Mouse (Mus musculus): Measurements from ENCODE around the gene Lhx5. TPM values are rescaled to one million over a fixed set of nuclear protein-coding genes. Genes with fewer than 3 reads are reported as not detected.

Gene Lhx5
- polyA plus RNA-seq, 1 experiment from 2014 or later = 22.7 TPM

GRCm38 (mm10) chr5:120473361-120473760 is 41.9 kb downstream of the Lhx5 start:
- Histone ChIP-seq H3K4me1 (replicated peaks; ENCODE audit: control insufficient read depth, insufficient read depth, low read length) (no peaks in the 10 kb centered on the region), H3K27me3 (ENCODE audit: control insufficient read depth, insufficient read depth, low read length) (no peaks in the 10 kb centered on the region), H3K27ac (ENCODE audit: low read depth, low read length) (no peak overlapping the region), H3K4me2 (ENCODE audit: low read depth, low read length, severe bottlenecking) (no peak overlapping the region), H3K4me3 (ENCODE audit: low read depth, low read length) (no peak overlapping the region), H3K36me3 (ENCODE audit: control insufficient read depth, insufficient read depth, low read length) (no peaks in the 10 kb centered on the region), H3K9ac (ENCODE audit: low read length) (no peak overlapping the region), H3K9me3 (ENCODE audit: control insufficient read depth, low read length) (no peaks in the 10 kb centered on the region)
- 96% methylated on average over 2 of the region's 2 CpGs for WGBS
- ATAC-seq (replicated peaks; ENCODE audit: low FRiP score) (no peak), DNase-seq (ENCODE audit: low spot score) (no peak)

GRCm38 (mm10) chr5:120475861-120476260 is 44.4 kb downstream of the Lhx5 start:
- ATAC-seq (replicated peaks; ENCODE audit: low FRiP score) (no peak), DNase-seq (ENCODE audit: low spot score) (no peak)
- WGBS = 55% methylated on average over 8 of the region's 8 CpGs
- H3K9ac ChIP-seq (ENCODE audit: low read length) = no peak overlapping the region
- no peaks in the 10 kb centered on the region for H3K27me3 ChIP-seq (ENCODE audit: control insufficient read depth, insufficient read depth, low read length)
- no peaks in the 10 kb centered on the region for H3K9me3 ChIP-seq (ENCODE audit: control insufficient read depth, low read length)
- H3K27ac ChIP-seq (ENCODE audit: low read depth, low read length) = no peak overlapping the region
- H3K4me3 ChIP-seq (ENCODE audit: low read depth, low read length) = no peak overlapping the region
- H3K4me2 ChIP-seq (ENCODE audit: low read depth, low read length, severe bottlenecking) = 0 out of 2 replicates have a peak overlapping the region, but pooled peaks have one; percentile 24
- no peaks in the 10 kb centered on the region for H3K36me3 ChIP-seq (ENCODE audit: control insufficient read depth, insufficient read depth, low read length)
- no peaks in the 10 kb centered on the region for H3K4me1 ChIP-seq (replicated peaks; ENCODE audit: control insufficient read depth, insufficient read depth, low read length)

GRCm38 (mm10) chr5:120476296-120476695 is 44.8 kb downstream of the Lhx5 start, which contains the start of gene Sds:
Sds (plus strand) TSS chr5:120476526.
- no peak within 1 kb of the TSS for H3K4me3 ChIP-seq (ENCODE audit: low read depth, low read length)
- H3K9me3 ChIP-seq (ENCODE audit: control insufficient read depth, low read length) = no peaks in the 10 kb centered on the region
- no peak for ATAC-seq (replicated peaks; ENCODE audit: low FRiP score)
- H3K4me1 ChIP-seq (replicated peaks; ENCODE audit: control insufficient read depth, insufficient read depth, low read length) = no peaks in the 10 kb centered on the region
- 0 out of 2 replicates have a peak within 1 kb of the TSS, but pooled peaks have one; percentile 24 for H3K4me2 ChIP-seq (ENCODE audit: low read depth, low read length, severe bottlenecking)
- H3K36me3 ChIP-seq (ENCODE audit: control insufficient read depth, insufficient read depth, low read length) = no peaks in the 10 kb centered on the region
- 12% methylated on average over 13 of the region's 13 CpGs for WGBS
- no peak within 1 kb of the TSS for H3K9ac ChIP-seq (ENCODE audit: low read length)
- DNase-seq (ENCODE audit: low spot score) = no peak
- H3K27me3 ChIP-seq (ENCODE audit: control insufficient read depth, insufficient read depth, low read length) = no peaks in the 10 kb centered on the region
- H3K27ac ChIP-seq (ENCODE audit: low read depth, low read length) = no peak within 1 kb of the TSS

- DNase-seq (ENCODE audit: low spot score) (no peak), ATAC-seq (replicated peaks; ENCODE audit: low FRiP score) (no peak)
- Histone ChIP-seq H3K9me3 (ENCODE audit: control insufficient read depth, low read length) (no peaks in the 10 kb centered on the region), H3K4me1 (replicated peaks; ENCODE audit: control insufficient read depth, insufficient read depth, low read length) (no peaks in the 10 kb centered on the region), H3K9ac (ENCODE audit: low read length) (no peak overlapping the region), H3K4me2 (ENCODE audit: low read depth, low read length, severe bottlenecking) (no peak overlapping the region), H3K36me3 (ENCODE audit: control insufficient read depth, insufficient read depth, low read length) (no peaks in the 10 kb centered on the region), H3K4me3 (ENCODE audit: low read depth, low read length) (no peak overlapping the region), H3K27ac (ENCODE audit: low read depth, low read length) (no peak overlapping the region), H3K27me3 (ENCODE audit: control insufficient read depth, insufficient read depth, low read length) (no peaks in the 10 kb centered on the region)
- 92% methylated on average over 5 of the region's 5 CpGs for WGBS
These were observed 46.5 kb downstream of the Lhx5 start for GRCm38 (mm10) chr5:120477993-120478392.

- H3K9me3 ChIP-seq (ENCODE audit: control insufficient read depth, low read length) = no peaks in the 10 kb centered on the region
- DNase-seq (ENCODE audit: low spot score) = no peak
- ATAC-seq (replicated peaks; ENCODE audit: low FRiP score) = no peak
- H3K27ac ChIP-seq (ENCODE audit: low read depth, low read length) = no peak overlapping the region
- H3K36me3 ChIP-seq (ENCODE audit: control insufficient read depth, insufficient read depth, low read length) = no peaks in the 10 kb centered on the region
- no peaks in the 10 kb centered on the region for H3K4me1 ChIP-seq (replicated peaks; ENCODE audit: control insufficient read depth, insufficient read depth, low read length)
- H3K4me3 ChIP-seq (ENCODE audit: low read depth, low read length) = no peak overlapping the region
- H3K4me2 ChIP-seq (ENCODE audit: low read depth, low read length, severe bottlenecking) = no peak overlapping the region
- no peak overlapping the region for H3K9ac ChIP-seq (ENCODE audit: low read length)
- WGBS = 65% methylated on average over 4 of the region's 4 CpGs
- H3K27me3 ChIP-seq (ENCODE audit: control insufficient read depth, insufficient read depth, low read length) = no peaks in the 10 kb centered on the region
These were observed 48.0 kb downstream of the Lhx5 start for GRCm38 (mm10) chr5:120479538-120479937.

- Histone ChIP-seq H3K4me2 (ENCODE audit: low read depth, low read length, severe bottlenecking) (no peak overlapping the region), H3K36me3 (ENCODE audit: control insufficient read depth, insufficient read depth, low read length) (no peaks in the 10 kb centered on the region; the same call in 1 of the 2 replicates), H3K4me1 (replicated peaks; ENCODE audit: control insufficient read depth, insufficient read depth, low read length) (no peaks in the 10 kb centered on the region), H3K9me3 (ENCODE audit: control insufficient read depth, low read length) (no peaks in the 10 kb centered on the region), H3K4me3 (ENCODE audit: low read depth, low read length) (no peak overlapping the region), H3K27me3 (ENCODE audit: control insufficient read depth, insufficient read depth, low read length) (no peaks in the 10 kb centered on the region), H3K27ac (ENCODE audit: low read depth, low read length) (no peak overlapping the region), H3K9ac (ENCODE audit: low read length) (no peak overlapping the region)
- no peak for DNase-seq (ENCODE audit: low spot score)
- WGBS = 67% methylated on average over 9 of the region's 9 CpGs
- ATAC-seq (replicated peaks; ENCODE audit: low FRiP score) = no peak
These were observed 49.7 kb downstream of the Lhx5 start for GRCm38 (mm10) chr5:120481205-120481604.

GRCm38 (mm10) chr5:120483399-120483798 is 51.9 kb downstream of the Lhx5 start:
- ATAC-seq (replicated peaks; ENCODE audit: low FRiP score) = no peak
- WGBS = 86% methylated on average over 19 of the region's 19 CpGs

GRCm38 (mm10) chr5:120487844-120488243 is 56.3 kb downstream of the Lhx5 start:
- Histone ChIP-seq H3K27ac (ENCODE audit: low read depth, low read length) (no peak overlapping the region), H3K36me3 (ENCODE audit: control insufficient read depth, insufficient read depth, low read length) (no peaks in the 10 kb centered on the region; the same call in 1 of the 2 replicates)

More at GRCm38 (mm10) chr5:120483399-120483798, 51.9 kb downstream of the Lhx5 start:
- Histone ChIP-seq H3K4me1 (replicated peaks; ENCODE audit: control insufficient read depth, insufficient read depth, low read length) (no peaks in the 10 kb centered on the region), H3K4me3 (ENCODE audit: low read depth, low read length) (no peak overlapping the region), H3K4me2 (ENCODE audit: low read depth, low read length, severe bottlenecking) (no peak overlapping the region), H3K9ac (ENCODE audit: low read length) (no peak overlapping the region), H3K27me3 (ENCODE audit: control insufficient read depth, insufficient read depth, low read length) (no peaks in the 10 kb centered on the region), H3K27ac (ENCODE audit: low read depth, low read length) (no peak overlapping the region), H3K9me3 (ENCODE audit: control insufficient read depth, low read length) (no peaks in the 10 kb centered on the region), H3K36me3 (ENCODE audit: control insufficient read depth, insufficient read depth, low read length) (no peaks in the 10 kb centered on the region; the same call in 1 of the 2 replicates)
- DNase-seq (ENCODE audit: low spot score) = no peak

GRCm38 (mm10) chr5:120490679-120491192 is 59.2 kb downstream of the Lhx5 start:
- no peak overlapping the region for H3K9ac ChIP-seq (ENCODE audit: low read length)
- H3K27ac ChIP-seq (ENCODE audit: low read depth, low read length) = no peak overlapping the region
- no peak for ATAC-seq (replicated peaks; ENCODE audit: low FRiP score)
- 93% methylated on average over 8 of the region's 8 CpGs for WGBS
- no peaks in the 10 kb centered on the region; the same call in 1 of the 2 replicates for H3K36me3 ChIP-seq (ENCODE audit: control insufficient read depth, insufficient read depth, low read length)
- H3K27me3 ChIP-seq (ENCODE audit: control insufficient read depth, insufficient read depth, low read length) = no peaks in the 10 kb centered on the region
- H3K4me3 ChIP-seq (ENCODE audit: low read depth, low read length) = no peak overlapping the region
- no peaks in the 10 kb centered on the region for H3K9me3 ChIP-seq (ENCODE audit: control insufficient read depth, low read length)
- H3K4me1 ChIP-seq (replicated peaks; ENCODE audit: control insufficient read depth, insufficient read depth, low read length) = no peaks in the 10 kb centered on the region
- DNase-seq (ENCODE audit: low spot score) = no peak
- H3K4me2 ChIP-seq (ENCODE audit: low read depth, low read length, severe bottlenecking) = no peak overlapping the region

More at GRCm38 (mm10) chr5:120487844-120488243, 56.3 kb downstream of the Lhx5 start:
- no peak for DNase-seq (ENCODE audit: low spot score)
- Histone ChIP-seq H3K9ac (ENCODE audit: low read length) (no peak overlapping the region), H3K4me1 (replicated peaks; ENCODE audit: control insufficient read depth, insufficient read depth, low read length) (no peaks in the 10 kb centered on the region), H3K9me3 (ENCODE audit: control insufficient read depth, low read length) (no peaks in the 10 kb centered on the region), H3K27me3 (ENCODE audit: control insufficient read depth, insufficient read depth, low read length) (no peaks in the 10 kb centered on the region), H3K4me3 (ENCODE audit: low read depth, low read length) (no peak overlapping the region), H3K4me2 (ENCODE audit: low read depth, low read length, severe bottlenecking) (no peak overlapping the region)
- no peak for ATAC-seq (replicated peaks; ENCODE audit: low FRiP score)
- WGBS = 86% methylated on average over 8 of the region's 8 CpGs
